Mouse (Mus musculus): ENCODE measurements around the gene Akt1.

Akt1 gene

GRCm38 (mm10) chr12:112660576-112661326, 13.9 kb downstream of the Akt1 start:
- DNase-seq (ENCODE audit: low read depth) = no peak

- peak; percentile 31 for DNase-seq (ENCODE audit: low read depth)
Observed at GRCm38 (mm10) chr12:112659109-112659508, 15.6 kb downstream of the Akt1 start.

- DNase-seq (ENCODE audit: low read depth) = no peak
Observed at GRCm38 (mm10) chr12:112658619-112659018, 16.1 kb downstream of the Akt1 start.

GRCm38 (mm10) chr12:112654076-112654475, 20.6 kb downstream of the Akt1 start:
- DNase-seq (ENCODE audit: low read depth) = no peak

GRCm38 (mm10) chr12:112653157-112653824, 21.4 kb downstream of the Akt1 start:
- peak; percentile 91 for DNase-seq (ENCODE audit: low read depth)

GRCm38 (mm10) chr12:112651778-112652439, 22.8 kb downstream of the Akt1 start:
- no peak for DNase-seq (ENCODE audit: low read depth)

- no peak for DNase-seq (ENCODE audit: low read depth)
Observed at GRCm38 (mm10) chr12:112648081-112648480, 26.6 kb downstream of the Akt1 start.

GRCm38 (mm10) chr12:112646139-112646538, 28.5 kb downstream of the Akt1 start:
- DNase-seq (ENCODE audit: low read depth) = no peak

GRCm38 (mm10) chr12:112644855-112645506, 29.7 kb downstream of the Akt1 start:
- no peak for DNase-seq (ENCODE audit: low read depth)

GRCm38 (mm10) chr12:112644180-112644854, 30.4 kb downstream of the Akt1 start, which contains the start of gene Siva1:
Gene Siva1, plus strand, starts transcription at chr12:112644679.
- peak; percentile 98 for DNase-seq (ENCODE audit: low read depth)

GRCm38 (mm10) chr12:112643126-112643525, 31.6 kb downstream of the Akt1 start:
- no peak for DNase-seq (ENCODE audit: low read depth)

- no peak for DNase-seq (ENCODE audit: low read depth)
Observed at GRCm38 (mm10) chr12:112639526-112639925, 35.2 kb downstream of the Akt1 start.

GRCm38 (mm10) chr12:112633686-112634085, 41.0 kb downstream of the Akt1 start:
- DNase-seq (ENCODE audit: low read depth) = peak; percentile 47

GRCm38 (mm10) chr12:112632907-112633306, 41.8 kb downstream of the Akt1 start:
- DNase-seq (ENCODE audit: low read depth) = no peak

- DNase-seq (ENCODE audit: low read depth) = no peak
Observed at GRCm38 (mm10) chr12:112632084-112632777, 42.5 kb downstream of the Akt1 start.

- no peak for DNase-seq (ENCODE audit: low read depth)
Observed at GRCm38 (mm10) chr12:112631472-112631871, 43.2 kb downstream of the Akt1 start.

GRCm38 (mm10) chr12:112630796-112631195, 43.9 kb downstream of the Akt1 start:
- DNase-seq (ENCODE audit: low read depth) = no peak

- no peak for DNase-seq (ENCODE audit: low read depth)
Observed at GRCm38 (mm10) chr12:112630029-112630428, 44.7 kb downstream of the Akt1 start.

GRCm38 (mm10) chr12:112628928-112629721, 45.6 kb downstream of the Akt1 start:
- DNase-seq (ENCODE audit: low read depth) = peak; percentile 79

- no peak for DNase-seq (ENCODE audit: low read depth)
Observed at GRCm38 (mm10) chr12:112628197-112628596, 46.5 kb downstream of the Akt1 start.

Data from induced T-regulatory cell, adult 2 months (primary cell).